Mouse (Mus musculus): ENCODE results near the gene Efcab3.

GRCm38 (mm10) chr11:105117814-105118213 is 54.4 kb downstream of the Efcab3 start:
- TF ChIP-seq E2F4 (IDR thresholded peaks at IDR 0.05; ENCODE audit: insufficient read depth) (no peak), USF1 (IDR thresholded peaks at IDR 0.05; ENCODE audit: low read depth) (no peak)

Measured in myocyte (in vitro differentiated cells).